Mouse (Mus musculus) large intestine, adult 2 months (tissue): ENCODE results near the gene Lamb2. TPM values are rescaled to one million over a fixed set of nuclear protein-coding genes. Genes with fewer than 3 reads are reported as not detected.

ENCODE experiments used
- DNase-seq: peaks from one replicate; pipeline ENCODE4 v3.0.0-alpha.2; 2012; ENCODE audit warnings: low read depth, low spot score
- WGBS: fragments of 180-500 bp; shearing (Covaris S2); methylation state at CpG from one replicate; pipeline ENCODE4 v1.1.7; 2018; 5-methylcytosine and 5-hydroxymethylcytosine counted together
- polyA plus RNA-seq: library from polyadenylated mRNA; depleted of rRNA; stranded (reverse); fragments of >200 nt; gene quantifications from 2 replicates; pipeline ENCODE4 v1.2.3, GENCODE M21; 2012; rRNA removed

Lamb2 gene
- 20.7 and 27.2 TPM in 2 replicates for polyA plus RNA-seq

GRCm38 (mm10) chr9:108479721-108480351 is at the start of gene Lamb2:
Lamb2 (plus strand) TSS chr9:108479736.
- no peak for DNase-seq
- 11% methylated on average over 10 of the region's 10 CpGs for WGBS

- WGBS: 51% methylated on average over 32 of the region's 32 CpGs
- DNase-seq: no peak
These were observed 48.0 kb upstream of the Lamb2 start for GRCm38 (mm10) chr9:108431431-108432067.

GRCm38 (mm10) chr9:108436182-108436581 is 43.4 kb upstream of the Lamb2 start, which contains the start of gene BC048562:
BC048562 (plus strand) TSS chr9:108436482.
- DNase-seq: no peak
- WGBS: 77% methylated on average over 3 of the region's 3 CpGs

- 77% methylated on average over 6 of the region's 6 CpGs for WGBS
- no peak for DNase-seq
These were observed 40.4 kb upstream of the Lamb2 start for GRCm38 (mm10) chr9:108439176-108439575.

GRCm38 (mm10) chr9:108440485-108440884 is 39.1 kb upstream of the Lamb2 start:
- 68% methylated on average over 5 of the region's 5 CpGs for WGBS
- no peak for DNase-seq

- no peak for DNase-seq
- 76% methylated on average over 11 of the region's 11 CpGs for WGBS
These were observed 38.2 kb upstream of the Lamb2 start for GRCm38 (mm10) chr9:108441236-108441919.

GRCm38 (mm10) chr9:108445125-108445524 is 34.4 kb upstream of the Lamb2 start:
- 55% methylated on average over 9 of the region's 9 CpGs for WGBS
- DNase-seq: no peak

GRCm38 (mm10) chr9:108449860-108450259 is 29.7 kb upstream of the Lamb2 start:
- DNase-seq: no peak
- WGBS: 68% methylated on average over 4 of the region's 4 CpGs

GRCm38 (mm10) chr9:108450292-108451169 is 29.0 kb upstream of the Lamb2 start:
- DNase-seq: no peak
- WGBS: 74% methylated on average over 21 of the region's 21 CpGs

- DNase-seq: no peak
- 82% methylated on average over 6 of the region's 6 CpGs for WGBS
These were observed 28.4 kb upstream of the Lamb2 start for GRCm38 (mm10) chr9:108451170-108451493.

GRCm38 (mm10) chr9:108451519-108452160 is 27.9 kb upstream of the Lamb2 start:
- 64% methylated on average over 6 of the region's 6 CpGs for WGBS
- DNase-seq: no peak

GRCm38 (mm10) chr9:108452291-108452906 is 27.1 kb upstream of the Lamb2 start:
- DNase-seq: peak; percentile 58
- under 1% methylated on average over 39 of the region's 40 CpGs for WGBS

- no peak for DNase-seq
- WGBS: 49% methylated on average over 6 of the region's 6 CpGs
These were observed 26.6 kb upstream of the Lamb2 start for GRCm38 (mm10) chr9:108452911-108453310.

- no peak for DNase-seq
- 68% methylated on average over 4 of the region's 4 CpGs for WGBS
These were observed 26.1 kb upstream of the Lamb2 start for GRCm38 (mm10) chr9:108453458-108453857.

GRCm38 (mm10) chr9:108454429-108454828 is 25.1 kb upstream of the Lamb2 start:
- 86% methylated on average over 6 of the region's 6 CpGs for WGBS
- no peak for DNase-seq

GRCm38 (mm10) chr9:108455747-108456571 is 23.6 kb upstream of the Lamb2 start:
- DNase-seq: no peak
- WGBS: 70% methylated on average over 12 of the region's 12 CpGs

- no peak for DNase-seq
- 90% methylated on average over 10 of the region's 10 CpGs for WGBS
These were observed 22.6 kb upstream of the Lamb2 start for GRCm38 (mm10) chr9:108456953-108457352.

- no peak for DNase-seq
- WGBS: 53% methylated on average over 1 of the region's 1 CpGs
These were observed 19.6 kb upstream of the Lamb2 start for GRCm38 (mm10) chr9:108459939-108460318.
